Mouse (Mus musculus) heart, embryonic 14.5 days (tissue): ENCODE data around the gene 2200002J24Rik. TPM values are rescaled to one million over a fixed set of nuclear protein-coding genes. Genes with fewer than 3 reads are reported as not detected.

Source experiments
- polyA plus RNA-seq: library from polyadenylated mRNA; unstranded; fragments of >200 nt; fragmentation: Nextera tagmentation; extraction: Ambion mirVana; gene quantifications from 2 replicates; pipeline ENCODE4 v1.2.1, GENCODE M21; 2014

The 2200002J24Rik gene
- polyA plus RNA-seq, 1 experiment from 2014 or later = 2.8 TPM

Other genes starting within 250 kb of the 2200002J24Rik start
- gene Kirrel2, start 241.2 kb upstream of the 2200002J24Rik start, polyA plus RNA-seq = 0.05 and 0.26 TPM in 2 replicates
- 0.08 and 0.14 TPM in 2 replicates for gene Nphs1, start 240.6 kb upstream of the 2200002J24Rik start, polyA plus RNA-seq
- gene Prodh2, start 205.3 kb upstream of the 2200002J24Rik start, polyA plus RNA-seq = not detected in 2 replicates
- 7.2 and 9.0 TPM in 2 replicates for gene Arhgap33, start 163.9 kb upstream of the 2200002J24Rik start, polyA plus RNA-seq
- 141 and 155 TPM in 2 replicates for gene Hspb6, start 146.7 kb upstream of the 2200002J24Rik start, polyA plus RNA-seq
- gene Proser3, start 146.6 kb upstream of the 2200002J24Rik start, polyA plus RNA-seq = 11.0 and 11.6 TPM in 2 replicates
- gene Lin37, start 139.1 kb upstream of the 2200002J24Rik start, polyA plus RNA-seq = 27.4 and 31.3 TPM in 2 replicates
- 110 and 115 TPM in 2 replicates for gene U2af1l4, start 135.6 kb upstream of the 2200002J24Rik start, polyA plus RNA-seq
- 5.0 and 5.3 TPM in 2 replicates for gene Gm49396, start 135.6 kb upstream of the 2200002J24Rik start, polyA plus RNA-seq
- gene Psenen, start 135.3 kb upstream of the 2200002J24Rik start, polyA plus RNA-seq = 101 and 107 TPM in 2 replicates
- gene Igflr1, start 133.5 kb upstream of the 2200002J24Rik start, polyA plus RNA-seq = 2.4 and 2.7 TPM in 2 replicates
- gene Kmt2b, start 110.2 kb upstream of the 2200002J24Rik start, polyA plus RNA-seq = 8.0 and 9.7 TPM in 2 replicates
- 0.11 and 0.19 TPM in 2 replicates for gene Zbtb32, start 100.0 kb upstream of the 2200002J24Rik start, polyA plus RNA-seq
- gene Upk1a, start 86.1 kb upstream of the 2200002J24Rik start, polyA plus RNA-seq = 0.32 TPM in 1 of 2 replicates, not detected in the other
- gene Cox6b1, start 72.8 kb upstream of the 2200002J24Rik start, polyA plus RNA-seq = 2,519 and 2,589 TPM in 2 replicates
- 0.19 TPM in 1 of 2 replicates, not detected in the other for gene Etv2, start 63.1 kb upstream of the 2200002J24Rik start, polyA plus RNA-seq
- 72.5 and 75.5 TPM in 2 replicates for gene Rbm42, start 48.6 kb upstream of the 2200002J24Rik start, polyA plus RNA-seq
- gene Haus5, start 33.9 kb upstream of the 2200002J24Rik start, polyA plus RNA-seq = 26.1 and 27.6 TPM in 2 replicates
- gene Pmis2, start 27.3 kb upstream of the 2200002J24Rik start, polyA plus RNA-seq = not detected in 2 replicates
- 0.22 and 0.42 TPM in 2 replicates for gene Atp4a, start 13.3 kb downstream of the 2200002J24Rik start, polyA plus RNA-seq
- gene Tmem147, start 30.6 kb downstream of the 2200002J24Rik start, polyA plus RNA-seq = 205 and 215 TPM in 2 replicates
- gene Gapdhs, start 44.8 kb downstream of the 2200002J24Rik start, polyA plus RNA-seq = 0.43 and 0.44 TPM in 2 replicates
- gene Sbsn, start 52.5 kb downstream of the 2200002J24Rik start, polyA plus RNA-seq = 0.57 and 0.84 TPM in 2 replicates
- 0.81 and 1.5 TPM in 2 replicates for gene Dmkn, start 64.8 kb downstream of the 2200002J24Rik start, polyA plus RNA-seq
- gene Krtdap, start 89.0 kb downstream of the 2200002J24Rik start, polyA plus RNA-seq = 1.1 TPM in 1 of 2 replicates, not detected in the other
- 0.16 TPM in 1 of 2 replicates, not detected in the other for gene Ffar2, start 124.8 kb downstream of the 2200002J24Rik start, polyA plus RNA-seq
- not detected in 2 replicates for gene Ffar3, start 157.3 kb downstream of the 2200002J24Rik start, polyA plus RNA-seq
- not detected in 2 replicates for gene Ffar1, start 162.6 kb downstream of the 2200002J24Rik start, polyA plus RNA-seq
- 0.16 TPM in 1 of 2 replicates, not detected in the other for gene Cd22, start 181.4 kb downstream of the 2200002J24Rik start, polyA plus RNA-seq
- gene Mag, start 215.9 kb downstream of the 2200002J24Rik start, polyA plus RNA-seq = 0.15 TPM in 1 of 2 replicates, not detected in the other
- gene Hamp2, start 225.8 kb downstream of the 2200002J24Rik start, polyA plus RNA-seq = not detected in 2 replicates
- gene Hamp, start 245.1 kb downstream of the 2200002J24Rik start, polyA plus RNA-seq = not detected in 2 replicates